Mouse (Mus musculus) regulatory T cell (primary cell): ENCODE measurements at regions not wholly inside any gene's neighbourhood (a gene's known extent, or its start where the extent isn't known, plus 50 kb on each side); places are given as distances from the start of the nearest gene placed in this dataset.

ENCODE experiments used
- in situ Hi-C: fragments of 300-600 bp; cut with MboI, MseI; formaldehyde crosslinking; loops from one replicate; pipeline ENCODE4 v1.15.1; 2025; ENCODE audit warnings: high pct_unique_total_duplicates

DNA sequence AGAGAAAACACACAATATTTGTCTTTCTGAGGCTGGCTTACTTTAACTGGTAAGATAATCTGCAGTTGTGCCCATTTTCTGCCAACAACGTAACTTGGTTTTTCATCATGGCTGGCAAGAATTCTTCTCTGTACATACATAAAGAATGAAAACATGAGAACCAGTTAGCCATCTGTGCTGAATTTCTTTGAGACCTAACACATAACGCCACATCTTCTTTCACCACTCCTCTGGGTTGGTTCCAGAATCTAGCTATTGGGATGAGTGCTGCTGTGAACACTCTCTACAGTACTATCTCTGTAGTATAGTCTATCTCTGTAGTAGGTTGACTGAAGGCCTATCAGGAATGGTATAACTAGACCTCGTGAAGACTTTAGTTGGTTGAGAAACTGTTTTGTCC is 132.1 kb downstream of the 1700020N01Rik start:
- in situ Hi-C loops = no loop called here

GRCm38 (mm10) chr10:21740256-21740655 is 141.7 kb upstream of the Sgk1 start:
- in situ Hi-C loops = no loop called here

DNA sequence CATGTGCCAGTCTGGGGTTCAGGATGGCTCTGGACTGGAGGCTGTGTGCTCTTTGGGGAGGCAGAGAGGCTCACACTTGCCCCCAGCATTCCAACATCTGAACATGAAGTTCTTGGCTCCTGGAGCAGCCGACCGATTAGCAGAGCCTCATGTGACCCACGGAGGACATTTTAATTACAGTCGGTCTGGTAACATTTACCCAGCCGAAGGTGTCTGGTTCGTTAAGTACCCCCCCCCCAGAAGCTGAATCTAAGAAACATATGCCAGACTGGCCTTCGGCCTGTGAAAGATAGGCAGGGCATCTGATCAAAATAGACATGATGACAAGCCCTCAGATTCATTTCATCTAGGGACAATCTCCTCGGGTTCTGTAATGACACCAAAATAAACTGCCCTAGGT is 140.4 kb upstream of the Sgk1 start:
- in situ Hi-C loops = no loop called here

GRCm38 (mm10) chr10:21741976-21742745 is 139.8 kb upstream of the Sgk1 start:
- in situ Hi-C loops = no loop called here

DNA sequence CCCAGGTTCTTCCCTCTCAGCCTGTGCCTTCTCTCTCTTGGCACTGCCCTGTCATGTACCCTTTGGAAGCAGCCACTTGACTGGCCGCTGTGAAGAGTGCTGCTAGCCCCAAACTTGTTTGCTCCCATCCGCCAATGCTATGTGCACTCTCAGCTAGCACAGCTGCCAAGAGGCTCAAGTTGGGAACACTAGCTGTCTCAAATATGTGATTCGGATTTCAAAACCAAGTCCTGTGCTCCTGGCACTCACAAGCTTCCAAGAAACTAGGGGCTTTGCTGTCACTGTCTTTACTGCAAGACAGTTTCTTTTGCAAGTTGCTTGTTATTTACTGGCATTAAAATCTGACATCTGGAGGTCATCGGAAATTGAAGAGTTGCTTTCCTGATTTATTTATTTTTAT is 138.6 kb upstream of the Sgk1 start:
- in situ Hi-C loops = no loop called here

GRCm38 (mm10) chr10:21744341-21744955 is 137.5 kb upstream of the Sgk1 start:
- in situ Hi-C loops = no loop called here

DNA sequence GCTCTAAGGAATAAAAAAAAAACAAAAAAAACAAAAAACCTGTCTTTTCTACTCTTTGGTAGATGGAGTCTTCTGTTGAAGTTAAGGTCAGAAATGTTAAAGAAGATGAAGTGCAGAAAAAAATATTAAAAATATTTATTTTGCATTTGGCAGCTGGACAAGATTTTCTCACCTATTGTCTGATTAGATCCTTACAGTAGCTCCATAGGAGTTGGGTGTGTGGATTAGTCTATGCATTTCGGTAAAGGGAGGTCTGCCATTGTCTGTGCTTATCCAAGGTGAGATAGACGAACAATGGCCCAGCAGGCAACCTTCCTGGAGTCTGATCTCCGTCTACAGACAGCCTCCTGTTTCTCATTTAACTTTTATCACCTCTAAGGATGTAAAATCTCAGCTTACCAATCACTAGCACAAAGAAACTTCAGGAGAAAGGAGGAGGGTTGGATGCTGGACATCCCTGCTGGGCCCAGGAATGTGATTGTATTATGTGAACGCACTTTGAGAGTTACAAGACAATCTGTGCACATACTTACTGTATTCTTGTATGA is 136.0 kb upstream of the Sgk1 start:
- in situ Hi-C loops = no loop called here

DNA sequence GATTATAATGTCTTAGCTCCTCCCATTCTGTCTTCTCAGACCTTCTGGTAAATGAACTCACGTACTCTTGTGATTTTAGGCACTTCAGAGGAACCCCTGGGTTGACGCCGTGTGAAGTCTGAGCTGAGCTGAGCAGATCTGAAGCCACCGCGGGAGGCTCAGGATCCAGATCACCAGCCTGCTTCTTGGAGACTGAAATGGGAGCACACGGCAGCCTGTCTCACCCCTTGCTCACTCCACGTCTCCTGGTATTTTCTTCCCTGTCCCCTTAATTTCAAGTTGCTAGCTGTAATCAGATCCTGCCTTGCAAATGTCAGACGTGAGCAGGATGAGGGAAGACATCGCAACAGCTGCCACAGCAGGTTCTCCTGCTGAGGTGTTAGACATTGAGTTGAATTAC is 135.3 kb upstream of the Sgk1 start:
- in situ Hi-C loops = no loop called here

DNA sequence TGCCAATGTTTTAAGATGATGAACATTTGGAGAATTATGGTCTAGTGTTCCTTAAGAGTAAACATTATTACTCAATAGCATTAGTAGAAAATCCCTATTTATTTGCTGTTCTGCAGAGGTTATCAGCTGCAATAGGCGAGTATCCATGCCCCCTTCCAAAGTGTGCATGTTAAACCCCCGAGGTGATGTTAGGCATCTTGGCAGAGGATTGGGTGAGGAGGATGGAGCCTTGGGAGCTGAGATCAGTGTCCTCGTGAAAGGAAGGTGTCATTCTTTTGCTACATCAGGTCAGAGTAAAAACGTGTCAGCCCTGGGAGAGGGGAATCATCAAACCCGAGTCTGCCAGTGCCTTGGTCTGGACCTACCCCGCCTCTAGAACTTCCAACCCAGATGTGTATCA is 130.7 kb upstream of the Sgk1 start:
- in situ Hi-C loops = no loop called here

GRCm38 (mm10) chr10:21752392-21752791 is 129.6 kb upstream of the Sgk1 start:
- in situ Hi-C loops = no loop called here

- in situ Hi-C loops = no loop called here
Observed at GRCm38 (mm10) chr10:21754763-21755548, 127.0 kb upstream of the Sgk1 start.

GRCm38 (mm10) chr10:21755717-21756116 is 126.3 kb upstream of the Sgk1 start:
- in situ Hi-C loops = no loop called here

DNA sequence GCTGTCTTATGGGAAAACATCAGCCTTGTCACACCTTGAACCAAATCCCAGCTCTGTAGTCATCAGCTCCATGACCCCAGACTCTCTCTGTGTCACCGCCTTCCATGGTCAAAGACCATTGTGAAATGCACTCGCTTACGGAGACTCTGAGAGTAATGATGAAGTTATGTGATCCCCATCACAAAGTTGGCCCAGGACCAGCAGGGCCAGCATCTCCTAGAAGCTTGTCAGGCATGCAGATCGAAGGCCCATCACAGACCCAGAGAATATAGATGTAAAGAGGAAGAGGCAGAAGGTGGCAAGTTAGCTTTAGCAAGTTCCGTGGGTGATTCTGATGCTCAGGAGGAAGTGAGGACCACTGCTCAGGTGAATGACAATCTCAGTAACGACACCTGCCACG is 125.2 kb upstream of the Sgk1 start:
- in situ Hi-C loops = no loop called here

- in situ Hi-C loops = no loop called here
Observed at GRCm38 (mm10) chr10:21758122-21758521, 123.9 kb upstream of the Sgk1 start.

DNA sequence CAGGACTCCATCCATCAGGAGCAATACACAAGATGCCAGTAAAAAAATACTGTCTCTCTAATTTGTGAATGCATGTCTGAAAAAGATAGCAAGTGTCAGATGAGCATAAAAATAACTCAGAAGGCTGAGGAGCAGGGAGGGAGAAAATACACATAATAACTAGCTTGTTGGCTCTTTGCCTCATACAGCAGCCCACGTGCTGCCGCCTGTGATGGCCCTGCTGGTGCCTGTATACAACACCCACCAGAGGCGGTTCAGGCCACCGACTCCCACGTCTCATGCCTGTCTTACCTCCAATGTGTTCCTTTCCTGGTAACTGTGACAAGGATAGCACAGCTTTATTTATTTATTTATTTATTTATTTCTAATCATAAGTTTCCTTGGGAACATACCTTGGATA is 119.5 kb upstream of the Sgk1 start:
- in situ Hi-C loops = no loop called here

GRCm38 (mm10) chr10:21763017-21763964 is 118.7 kb upstream of the Sgk1 start:
- in situ Hi-C loops = no loop called here

DNA sequence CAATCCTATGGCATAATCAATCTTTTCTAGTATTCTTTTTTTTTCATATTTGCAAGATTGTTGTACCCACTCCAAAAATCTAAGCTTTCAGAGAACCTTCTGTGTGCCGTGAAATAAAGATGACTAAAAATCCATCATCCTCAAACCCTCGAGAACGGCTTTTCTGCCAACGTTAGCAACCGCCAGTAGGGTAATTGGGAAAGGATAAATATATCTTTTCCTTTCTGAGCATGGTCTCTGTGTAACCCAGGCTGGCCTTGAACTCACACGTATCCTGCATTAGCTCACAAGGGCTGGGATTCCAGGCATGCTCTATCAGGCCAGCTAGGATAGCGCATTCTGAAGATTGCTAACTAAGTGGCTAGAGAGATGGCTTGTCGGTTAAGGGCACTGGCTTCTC is 117.9 kb upstream of the Sgk1 start:
- in situ Hi-C loops = no loop called here

GRCm38 (mm10) chr10:21764891-21765290 is 117.1 kb upstream of the Sgk1 start:
- in situ Hi-C loops = no loop called here

- in situ Hi-C loops = no loop called here
Observed at GRCm38 (mm10) chr10:21773548-21773947, 108.4 kb upstream of the Sgk1 start.

DNA sequence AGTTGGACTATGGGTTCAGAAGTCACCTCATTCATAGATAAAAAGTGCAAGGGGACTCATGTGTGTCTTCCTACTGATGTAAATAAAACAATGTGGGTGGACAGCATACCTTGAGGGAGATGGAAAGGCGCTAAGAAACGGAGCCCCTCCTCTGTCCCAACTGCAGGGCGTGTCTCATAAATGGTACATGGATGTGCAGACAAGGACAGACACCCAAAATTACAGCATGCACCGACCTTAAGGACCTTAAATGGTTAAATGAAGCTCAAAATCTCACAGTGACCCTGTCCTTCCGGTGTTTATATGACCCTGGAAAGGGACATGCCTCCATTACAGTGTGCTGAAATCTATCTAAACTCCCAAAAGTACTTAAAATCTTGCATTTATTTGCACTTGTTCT is 106.5 kb upstream of the Sgk1 start:
- in situ Hi-C loops = no loop called here
